Mouse (Mus musculus): Measurements from ENCODE around the gene G6pc2. TPM values are rescaled to one million over a fixed set of nuclear protein-coding genes. Genes with fewer than 3 reads are reported as not detected.

The G6pc2 gene
- polyA plus RNA-seq, 1 experiment from 2014 or later = 0.10 TPM

DNA sequence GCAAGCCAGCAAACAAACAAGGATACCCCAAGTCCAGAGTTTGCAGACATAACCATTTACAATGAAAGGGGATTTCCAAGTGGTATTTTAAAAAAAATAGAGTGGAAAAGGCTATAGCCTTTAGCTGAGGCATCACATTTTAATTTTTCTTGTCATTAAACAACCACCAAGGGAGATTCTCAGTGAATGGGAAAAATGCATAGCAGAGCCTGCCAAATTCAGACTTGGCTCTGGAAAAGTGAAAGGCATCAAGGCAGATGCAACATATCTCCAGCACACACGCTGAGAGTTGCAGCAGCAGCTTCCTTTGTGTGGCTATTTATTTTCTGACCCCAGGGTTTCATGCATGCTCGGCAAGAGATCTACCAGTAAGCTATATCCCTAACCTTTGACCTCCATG, 34.1 kb downstream of the G6pc2 start:
- Histone ChIP-seq H3K9ac (no peak overlapping the region), H3K4me2 (replicated peaks) (no peak overlapping the region), H3K9me3 (no peaks in the 10 kb centered on the region), H3K27me3 (no peaks in the 10 kb centered on the region), H3K4me1 (no peaks in the 10 kb centered on the region), H3K27ac (no peak overlapping the region), H3K4me3 (no peak overlapping the region), H3K36me3 (no peaks in the 10 kb centered on the region)
- 16% methylated on average over 2 of the region's 2 CpGs for WGBS
- no peak for ATAC-seq (ENCODE audit: insufficient number of reproducible peaks, insufficient read depth, low FRiP score, low TSS enrichment)

GRCm38 (mm10) chr2:69247081-69247480, 36.2 kb downstream of the G6pc2 start:
- H3K27me3 ChIP-seq = no peaks in the 10 kb centered on the region
- no peaks in the 10 kb centered on the region for H3K4me1 ChIP-seq
- no peak overlapping the region for H3K4me2 ChIP-seq (replicated peaks)
- H3K36me3 ChIP-seq = no peaks in the 10 kb centered on the region
- H3K9me3 ChIP-seq = no peaks in the 10 kb centered on the region
- H3K9ac ChIP-seq = no peak overlapping the region
- no peak overlapping the region for H3K4me3 ChIP-seq
- H3K27ac ChIP-seq = no peak overlapping the region
- no peak for ATAC-seq (ENCODE audit: insufficient number of reproducible peaks, insufficient read depth, low FRiP score, low TSS enrichment)
- 94% methylated on average over 1 of the region's 1 CpGs for WGBS

- Histone ChIP-seq H3K27ac (no peak overlapping the region), H3K4me2 (replicated peaks) (no peak overlapping the region), H3K4me3 (no peak overlapping the region), H3K9me3 (no peaks in the 10 kb centered on the region), H3K27me3 (no peaks in the 10 kb centered on the region), H3K9ac (no peak overlapping the region), H3K36me3 (no peaks in the 10 kb centered on the region), H3K4me1 (no peaks in the 10 kb centered on the region)
- ATAC-seq (ENCODE audit: insufficient number of reproducible peaks, insufficient read depth, low FRiP score, low TSS enrichment) = no peak
- 31% methylated on average over 16 of the region's 16 CpGs for whole genome bisulfite sequencing
Measured at GRCm38 (mm10) chr2:69248221-69248755, 37.4 kb downstream of the G6pc2 start.

- Histone ChIP-seq H3K27me3 (no peaks in the 10 kb centered on the region), H3K9ac (no peak overlapping the region), H3K36me3 (no peaks in the 10 kb centered on the region), H3K4me1 (no peaks in the 10 kb centered on the region), H3K4me2 (replicated peaks) (no peak overlapping the region), H3K9me3 (no peaks in the 10 kb centered on the region), H3K4me3 (no peak overlapping the region), H3K27ac (no peak overlapping the region)
- no peak for ATAC-seq (ENCODE audit: insufficient number of reproducible peaks, insufficient read depth, low FRiP score, low TSS enrichment)
Measured at GRCm38 (mm10) chr2:69264069-69264618, 53.3 kb downstream of the G6pc2 start.

- H3K36me3 ChIP-seq = no peaks in the 10 kb centered on the region
- H3K27me3 ChIP-seq = no peaks in the 10 kb centered on the region
- WGBS = 0% methylated on average over 1 of the region's 1 CpGs
- H3K4me2 ChIP-seq (replicated peaks) = no peak overlapping the region
- no peak overlapping the region for H3K27ac ChIP-seq
- no peak overlapping the region for H3K4me3 ChIP-seq
- H3K9me3 ChIP-seq = no peaks in the 10 kb centered on the region
- no peak for ATAC-seq (ENCODE audit: insufficient number of reproducible peaks, insufficient read depth, low FRiP score, low TSS enrichment)
- H3K9ac ChIP-seq = no peak overlapping the region
- no peaks in the 10 kb centered on the region for H3K4me1 ChIP-seq
Measured at GRCm38 (mm10) chr2:69275875-69276274, 65.0 kb downstream of the G6pc2 start.

Other genes with a start within 250 kb of the G6pc2 start
- gene Nostrin, start 75.3 kb upstream of the G6pc2 start, polyA plus RNA-seq (2016; fragmentation: Nextera tagmentation; extraction: Ambion mirVana) = 0.45 and 0.65 TPM in 2 replicates
- 167 and 175 TPM in 2 replicates for gene Spc25, start 4.9 kb upstream of the G6pc2 start, polyA plus RNA-seq (2016; fragmentation: Nextera tagmentation; extraction: Ambion mirVana)
- not detected in 2 replicates for gene Abcb11, start 131.5 kb downstream of the G6pc2 start, polyA plus RNA-seq (2016; fragmentation: Nextera tagmentation; extraction: Ambion mirVana)
- gene Dhrs9, start 169.4 kb downstream of the G6pc2 start, polyA plus RNA-seq (2016; fragmentation: Nextera tagmentation; extraction: Ambion mirVana) = not detected in 2 replicates

Data from embryonic facial prominence, embryonic 12.5 days (tissue).